Mouse (Mus musculus): ENCODE measurements around the gene Snap25. TPM values are rescaled to one million over a fixed set of nuclear protein-coding genes. Genes with fewer than 3 reads are reported as not detected.

The Snap25 gene
- polyA plus RNA-seq, 1 experiment: 3.1 TPM

DNA sequence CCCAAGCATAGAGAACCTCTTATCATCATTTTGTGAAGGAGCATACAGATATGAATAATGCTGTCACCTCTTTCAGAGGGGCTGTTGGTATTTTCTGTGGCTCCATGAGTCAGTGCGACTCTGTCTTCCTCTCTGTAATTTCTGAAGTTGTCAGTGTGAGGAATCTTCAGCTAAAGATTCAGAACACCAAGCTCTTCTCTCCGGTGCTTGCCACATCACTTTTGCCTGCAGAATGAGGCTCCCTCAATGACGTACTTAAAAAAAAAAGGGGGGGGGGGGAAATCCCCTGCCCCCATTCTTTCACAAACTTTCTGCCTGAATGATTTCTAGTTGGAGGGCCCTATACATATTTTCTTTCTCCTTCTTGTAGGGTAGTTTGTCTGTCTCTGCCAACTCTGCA lies 2.1 kb upstream of the Snap25 start:
- DNase-seq (ENCODE audit: low read depth, low spot score): no peak
- WGBS: 67% methylated on average over 3 of the region's 3 CpGs

- WGBS: 3% methylated on average over 28 of the region's 28 CpGs
- DNase-seq (ENCODE audit: low read depth, low spot score): no peak
Observed at GRCm38 (mm10) chr2:136711746-136712440, 1.4 kb upstream of the Snap25 start.

DNA sequence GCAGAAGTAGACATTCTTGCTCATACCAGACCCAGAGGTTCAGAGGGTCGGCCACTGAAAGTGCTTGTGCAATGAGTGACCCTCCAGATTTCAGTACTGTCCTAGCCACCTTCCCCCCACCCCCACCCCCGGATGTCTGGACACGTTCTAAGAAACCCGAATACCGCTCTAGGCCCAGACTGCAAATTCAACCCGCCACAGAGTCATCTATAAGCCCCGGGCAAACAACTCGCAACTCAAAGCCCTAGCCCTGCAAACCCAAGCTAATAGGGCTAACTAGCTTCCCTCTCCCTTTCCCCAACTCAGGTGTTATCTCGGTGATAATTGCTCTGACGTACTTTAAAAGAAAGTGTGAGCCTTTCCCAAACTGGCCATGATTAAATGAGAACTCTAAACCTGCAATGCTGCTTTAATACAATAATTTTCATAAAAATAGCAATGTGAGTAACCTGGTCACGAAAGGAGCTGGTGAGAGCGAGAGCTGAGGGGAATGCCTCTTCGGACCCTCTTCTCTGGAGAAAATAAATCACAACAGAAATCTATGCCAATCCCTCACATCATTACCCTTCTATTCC lies 725 bp upstream of the Snap25 start:
- DNase-seq (ENCODE audit: low read depth, low spot score): no peak
- WGBS: 11% methylated on average over 13 of the region's 13 CpGs

DNA sequence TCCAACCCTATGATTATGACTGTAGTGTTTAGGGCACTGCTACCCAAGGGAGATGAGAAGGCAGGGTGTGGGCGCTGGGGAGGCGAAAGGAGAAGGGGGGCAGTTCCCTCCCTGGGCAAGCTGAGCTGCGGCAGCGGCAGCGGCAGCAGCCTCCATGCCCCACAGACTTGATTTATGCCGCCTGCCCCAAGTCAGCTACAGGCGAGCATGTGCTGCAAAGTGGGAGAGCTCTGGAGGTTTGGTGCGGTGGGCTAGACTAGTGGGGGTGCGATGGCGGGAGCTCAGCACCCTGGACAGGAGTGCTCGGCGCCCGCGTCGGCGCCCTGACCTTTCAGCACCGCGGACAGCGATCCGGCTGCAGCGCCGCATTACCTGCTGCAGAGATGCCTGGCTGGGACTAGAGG lies 757 bp downstream of the Snap25 start:
- 3% methylated on average over 22 of the region's 22 CpGs for WGBS
- DNase-seq (ENCODE audit: low read depth, low spot score): peak; percentile 19

- WGBS: 64% methylated on average over 5 of the region's 5 CpGs
- no peak for DNase-seq (ENCODE audit: low read depth, low spot score)
Observed at GRCm38 (mm10) chr2:136715531-136715930, 2.3 kb downstream of the Snap25 start.

GRCm38 (mm10) chr2:136716400-136716799 lies 3.1 kb downstream of the Snap25 start:
- WGBS: 89% methylated on average over 1 of the region's 1 CpGs
- no peak for DNase-seq (ENCODE audit: low read depth, low spot score)

GRCm38 (mm10) chr2:136720235-136720634 lies 7.0 kb downstream of the Snap25 start:
- DNase-seq (ENCODE audit: low read depth, low spot score): peak; percentile 25
- 14% methylated on average over 4 of the region's 4 CpGs for WGBS

- DNase-seq (ENCODE audit: low read depth, low spot score): no peak
- WGBS: 66% methylated on average over 2 of the region's 2 CpGs
Observed at GRCm38 (mm10) chr2:136738260-136738659, 25.0 kb downstream of the Snap25 start.

DNA sequence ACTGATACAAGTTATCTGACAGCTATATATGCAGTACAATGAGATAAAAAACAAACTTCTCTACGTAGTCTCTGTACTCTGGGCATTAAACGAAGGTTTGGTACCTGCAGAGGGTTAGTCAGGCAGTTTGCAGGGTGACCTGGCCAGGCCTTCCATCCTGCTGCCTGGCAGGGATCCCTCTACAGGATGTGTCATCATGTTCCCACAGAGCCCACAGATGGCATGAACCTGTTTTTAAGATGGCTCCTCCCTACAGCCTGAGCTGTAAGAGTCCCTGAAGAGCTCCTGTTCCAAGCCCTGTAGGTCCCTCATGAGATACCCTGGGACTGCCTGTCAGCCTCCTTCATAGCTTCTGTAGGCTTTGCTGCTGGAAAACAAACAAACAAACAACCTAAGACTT lies 29.0 kb downstream of the Snap25 start:
- DNase-seq (ENCODE audit: low read depth, low spot score): no peak
- 77% methylated on average over 2 of the region's 2 CpGs for WGBS

GRCm38 (mm10) chr2:136744683-136745326 lies 31.6 kb downstream of the Snap25 start:
- DNase-seq (ENCODE audit: low read depth, low spot score): no peak
- WGBS: 89% methylated on average over 2 of the region's 2 CpGs

GRCm38 (mm10) chr2:136745327-136745994 lies 32.2 kb downstream of the Snap25 start:
- WGBS: 17% methylated on average over 7 of the region's 7 CpGs

GRCm38 (mm10) chr2:136753682-136754081 lies 40.4 kb downstream of the Snap25 start:
- 34% methylated on average over 3 of the region's 3 CpGs for WGBS
- no peak for DNase-seq (ENCODE audit: low read depth, low spot score)

More at GRCm38 (mm10) chr2:136745327-136745994, 32.2 kb downstream of the Snap25 start:
- no peak for DNase-seq (ENCODE audit: low read depth, low spot score)

DNA sequence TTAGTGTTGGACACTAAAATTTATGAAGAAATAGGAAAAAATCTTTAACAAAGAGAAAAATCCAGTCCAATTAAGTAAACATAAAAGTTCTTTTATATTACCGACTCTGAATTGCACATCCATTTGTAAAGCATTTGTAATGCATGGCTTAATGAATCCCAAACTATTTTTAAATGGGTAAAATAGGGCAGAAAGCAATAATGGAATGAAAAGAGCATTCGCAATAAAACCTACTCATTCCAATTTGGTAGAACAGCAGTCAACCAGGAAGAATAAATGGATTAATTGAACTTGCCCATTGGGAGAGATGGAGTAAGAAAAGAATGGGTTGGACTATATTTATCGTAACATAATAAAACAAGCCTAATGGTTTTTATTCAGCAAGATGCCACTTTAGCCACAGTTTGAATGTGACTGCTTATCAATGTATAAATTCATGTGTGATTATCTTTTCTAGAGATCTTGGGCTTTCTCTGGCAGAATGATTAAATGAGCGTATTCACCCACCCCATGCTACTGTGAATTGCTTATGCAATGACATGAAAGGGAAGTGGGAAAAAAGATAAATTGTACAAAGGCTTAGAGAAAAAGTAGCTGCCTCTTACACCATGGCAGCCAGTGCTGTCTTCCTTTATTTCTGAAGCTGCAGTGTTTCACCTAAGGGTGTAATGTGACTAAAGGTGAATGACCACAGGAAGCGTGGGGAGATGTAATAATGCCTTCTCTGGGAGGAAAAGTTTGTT lies 45.7 kb downstream of the Snap25 start:
- DNase-seq (ENCODE audit: low read depth, low spot score): no peak
- WGBS: 85% methylated on average over 5 of the region's 5 CpGs

DNA sequence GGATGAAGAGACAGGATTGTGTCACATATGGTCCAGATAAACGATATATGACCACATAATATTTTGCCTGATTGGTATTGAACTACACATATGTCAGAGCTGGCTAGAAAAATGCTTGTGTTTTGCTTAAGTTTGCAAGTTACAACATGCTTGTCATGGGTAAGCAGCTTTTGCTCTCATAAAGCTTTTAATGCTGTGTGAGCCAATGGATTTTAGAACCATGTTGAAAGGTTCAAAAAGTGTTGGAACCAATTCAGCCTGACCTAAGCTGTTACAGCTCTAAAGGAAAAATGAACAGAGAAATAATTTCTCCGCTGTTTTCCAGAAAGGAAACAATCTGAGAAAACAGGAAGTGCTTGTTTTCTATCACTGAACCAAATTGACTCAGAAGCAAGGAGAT lies 64.9 kb downstream of the Snap25 start:
- DNase-seq (ENCODE audit: low read depth, low spot score): no peak
- WGBS: 65% methylated on average over 2 of the region's 2 CpGs

DNA sequence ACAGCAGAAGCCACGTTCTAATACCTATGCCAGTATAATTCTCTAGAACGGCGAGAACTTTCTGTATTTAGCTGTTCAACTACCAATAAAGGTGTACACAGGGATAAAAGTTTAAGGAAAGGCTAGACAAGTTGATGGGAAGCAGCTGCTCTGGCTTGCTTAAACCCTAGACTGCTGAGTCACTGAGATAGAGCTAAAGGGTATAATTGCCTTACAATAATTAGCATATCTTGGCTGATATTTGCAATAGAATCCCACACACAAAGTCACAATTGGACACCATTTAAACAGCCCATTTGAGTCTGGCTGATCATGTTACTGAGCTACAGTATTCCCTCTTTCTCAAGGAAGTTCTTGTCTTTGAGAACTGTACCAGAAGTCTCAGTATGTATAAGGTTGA lies 65.4 kb downstream of the Snap25 start:
- 79% methylated on average over 3 of the region's 3 CpGs for WGBS

DNA sequence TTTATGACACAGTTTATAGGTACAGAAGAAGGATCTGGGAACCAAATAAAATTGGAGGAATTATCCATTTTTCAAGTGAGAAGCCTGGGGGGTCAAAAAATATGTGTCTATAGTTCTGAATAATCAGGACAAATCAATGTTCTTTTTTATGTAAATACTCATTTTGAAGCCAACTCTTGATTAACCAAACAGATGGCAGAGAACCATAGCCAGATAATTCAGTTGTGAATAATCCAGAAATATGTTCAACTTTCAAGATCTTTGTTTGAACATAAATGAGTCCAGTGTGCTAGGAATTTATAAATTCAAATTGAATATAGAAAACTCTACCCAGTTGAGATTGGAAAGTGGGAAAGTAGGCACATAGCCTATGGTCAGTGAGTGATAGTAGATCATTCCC lies 67.0 kb downstream of the Snap25 start:
- no peak for DNase-seq (ENCODE audit: low read depth, low spot score)

More for the DNA sequence above, 65.4 kb downstream of the Snap25 start:
- DNase-seq (ENCODE audit: low read depth, low spot score): no peak

DNA sequence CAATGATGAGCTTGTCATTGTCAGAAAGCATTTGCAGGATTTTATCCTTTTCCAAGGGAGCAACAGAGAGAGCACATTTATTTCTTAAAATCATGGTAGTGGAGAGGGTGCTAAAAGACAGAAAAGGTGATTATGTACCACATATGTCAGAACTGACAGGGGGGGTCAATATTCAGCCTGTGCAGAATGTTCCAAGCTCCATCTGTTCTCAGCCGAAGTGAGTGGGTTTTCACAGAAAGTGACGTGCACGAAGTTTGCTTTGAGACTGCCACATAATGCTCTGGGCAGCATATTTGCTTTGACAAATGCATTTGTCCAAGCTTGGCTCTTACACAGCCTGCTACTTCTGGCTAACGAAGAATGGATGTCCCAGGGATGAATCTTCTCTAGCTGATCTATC lies 71.1 kb downstream of the Snap25 start:
- 83% methylated on average over 4 of the region's 4 CpGs for WGBS

GRCm38 (mm10) chr2:136788379-136788778 lies 75.1 kb downstream of the Snap25 start:
- no peak for DNase-seq (ENCODE audit: low read depth, low spot score)
- WGBS: 69% methylated on average over 4 of the region's 4 CpGs

More for the DNA sequence above, 71.1 kb downstream of the Snap25 start:
- no peak for DNase-seq (ENCODE audit: low read depth, low spot score)

- WGBS: 86% methylated on average over 1 of the region's 1 CpGs
Observed at GRCm38 (mm10) chr2:136796518-136796917, 83.3 kb downstream of the Snap25 start.

GRCm38 (mm10) chr2:136798887-136799430 lies 85.7 kb downstream of the Snap25 start:
- WGBS: 54% methylated on average over 2 of the region's 2 CpGs
- DNase-seq (ENCODE audit: low read depth, low spot score): no peak

More at GRCm38 (mm10) chr2:136796518-136796917, 83.3 kb downstream of the Snap25 start:
- DNase-seq (ENCODE audit: low read depth, low spot score): no peak
